Mouse (Mus musculus): ENCODE data around the gene Rora.
A peak's percentile ranks its signal among the peaks of the same experiment; 100 is the strongest.

Gene Rora

DNA sequence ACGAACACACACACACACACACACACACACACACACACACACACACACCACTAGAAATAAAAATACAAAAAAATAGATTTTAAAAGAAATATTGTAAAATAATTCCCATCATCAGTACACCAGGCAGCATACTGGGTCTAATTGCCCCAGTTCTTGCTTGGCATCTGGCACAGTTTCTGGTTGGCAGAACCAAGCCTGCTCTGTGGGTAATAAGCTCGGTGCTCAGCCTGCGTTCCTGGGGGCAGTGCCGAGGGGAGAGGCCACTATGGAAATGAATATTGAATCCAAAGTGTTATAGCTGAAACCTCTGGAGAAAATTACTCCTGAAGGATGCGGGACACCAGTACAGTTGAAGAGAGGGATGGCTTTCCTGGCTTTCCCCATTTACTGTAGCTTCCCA lies 310.3 kb downstream of the Rora start:
- DNase-seq: no peak

DNA sequence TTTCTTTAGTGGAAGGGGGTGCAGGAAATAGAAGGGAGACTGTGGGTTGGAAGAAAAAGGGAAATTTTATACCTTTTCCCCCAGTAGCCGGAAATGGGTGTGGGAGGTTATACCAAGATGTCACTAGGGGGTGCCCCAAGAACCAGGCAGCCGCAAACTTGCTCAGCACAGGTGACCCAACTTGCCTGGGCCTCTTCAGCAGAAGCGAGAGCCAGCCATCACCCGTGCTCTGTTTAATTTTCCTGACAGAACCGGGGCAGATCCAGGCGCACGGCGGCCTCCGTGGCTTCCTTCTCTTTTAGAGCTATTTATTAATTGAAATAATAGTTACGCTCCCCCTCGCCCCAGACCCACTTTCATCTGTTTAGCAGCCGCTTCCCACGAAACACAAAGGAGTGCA lies 313.0 kb downstream of the Rora start:
- peak; percentile 58 to 70 for DNase-seq

- no peak for DNase-seq
Measured at GRCm38 (mm10) chr9:68970074-68970473, 316.5 kb downstream of the Rora start.

- DNase-seq: no peak
Measured at GRCm38 (mm10) chr9:68972277-68972676, 318.7 kb downstream of the Rora start.

DNA sequence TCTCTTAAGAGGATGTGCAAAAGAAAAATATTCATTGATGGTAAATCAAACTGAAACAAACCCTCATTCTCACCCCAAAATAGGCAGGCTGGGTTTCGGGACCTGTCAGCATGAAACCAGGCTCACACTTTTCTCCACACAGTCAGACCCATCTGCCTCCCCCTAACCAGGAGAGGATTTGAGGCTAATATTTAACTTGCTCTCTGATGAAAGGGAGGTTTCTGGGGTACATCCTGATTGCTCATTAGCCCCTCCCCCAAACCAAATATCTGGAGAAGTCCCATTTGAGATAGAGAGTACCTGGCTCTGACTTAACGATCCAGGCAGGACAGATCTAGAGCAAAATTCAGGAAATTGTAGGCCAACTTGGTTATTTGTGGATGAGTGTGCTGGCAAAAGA lies 320.9 kb downstream of the Rora start:
- DNase-seq: no peak

GRCm38 (mm10) chr9:68976136-68976535 lies 322.6 kb downstream of the Rora start:
- DNase-seq: no peak

DNA sequence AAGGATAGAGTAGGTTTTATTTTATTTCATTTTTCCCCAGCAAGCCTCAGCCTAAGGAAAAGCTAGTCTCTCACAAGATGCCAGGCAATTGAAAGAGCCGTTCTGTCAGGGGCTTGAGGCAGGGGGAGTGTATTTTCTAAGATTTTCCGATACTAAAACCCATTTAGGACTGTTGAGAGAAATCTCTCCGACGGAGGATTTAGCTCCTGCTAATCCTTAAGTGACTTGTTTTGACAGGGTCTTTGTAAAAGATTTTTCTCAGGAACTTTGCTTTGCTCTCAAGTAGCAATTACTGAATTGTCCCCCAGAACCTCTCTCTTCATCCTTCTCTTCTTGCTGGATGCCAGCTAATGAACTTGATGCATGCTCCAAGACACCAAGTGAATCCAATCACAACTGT lies 323.3 kb downstream of the Rora start:
- no peak for DNase-seq

DNA sequence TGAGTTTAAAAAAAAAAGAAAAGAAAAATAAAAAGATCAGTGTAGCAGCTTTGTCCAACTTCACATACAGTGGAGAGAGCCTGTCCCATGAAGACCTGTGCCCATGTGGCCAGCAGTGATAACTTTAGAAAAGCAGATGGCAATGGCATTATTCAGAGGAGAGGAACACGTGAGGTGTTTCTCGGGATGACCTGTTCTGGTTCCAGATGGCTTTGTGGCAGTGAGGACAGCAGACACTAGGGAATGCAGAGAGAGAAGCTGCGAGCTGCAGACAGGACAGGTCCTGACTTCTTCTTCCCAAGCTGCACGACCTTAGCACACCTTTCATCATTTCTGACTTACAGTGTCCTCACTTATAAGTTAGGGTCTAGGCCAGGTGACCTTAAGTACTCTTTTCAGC lies 325.1 kb downstream of the Rora start:
- DNase-seq: no peak

GRCm38 (mm10) chr9:68980041-68980440 lies 326.5 kb downstream of the Rora start:
- no peak for DNase-seq

GRCm38 (mm10) chr9:68985046-68985445 lies 331.5 kb downstream of the Rora start:
- no peak for DNase-seq

- DNase-seq: no peak
Measured at GRCm38 (mm10) chr9:68985796-68986195, 332.2 kb downstream of the Rora start.

DNA sequence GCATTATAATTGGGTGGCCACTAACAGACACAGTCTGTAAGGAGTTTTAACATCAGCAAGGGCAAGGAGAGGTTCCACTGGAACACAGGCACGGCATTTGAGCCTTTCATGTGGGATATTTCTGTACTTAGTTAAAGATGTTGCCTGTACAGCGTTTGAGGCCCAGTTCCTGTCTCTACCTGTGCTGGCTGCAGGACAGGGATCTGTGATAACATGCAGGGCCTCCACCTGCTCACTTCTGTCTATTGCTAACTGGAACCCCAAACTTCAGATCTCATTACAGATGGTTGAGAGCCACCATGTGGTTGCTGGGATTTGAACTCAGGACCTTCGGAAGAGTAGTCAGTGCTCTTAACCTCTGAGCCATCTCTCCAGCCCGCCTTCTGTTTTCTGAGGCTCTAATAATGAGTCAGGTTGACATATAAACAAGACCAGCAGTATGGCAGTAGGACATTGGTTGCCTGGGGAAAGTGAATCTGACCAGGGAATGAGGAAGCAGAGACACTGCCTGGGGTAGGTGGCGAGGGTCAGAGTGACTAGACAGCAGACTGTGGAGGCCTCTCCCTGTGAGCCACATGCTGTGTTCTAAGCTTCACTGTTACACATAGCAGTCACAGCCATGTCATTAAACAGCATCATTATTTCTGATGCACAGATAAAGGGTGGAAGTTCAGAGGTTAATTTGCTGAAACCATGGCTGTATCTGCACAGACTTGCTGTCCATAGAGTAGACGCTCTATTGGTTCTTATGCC lies 333.9 kb downstream of the Rora start:
- DNase-seq: no peak

DNA sequence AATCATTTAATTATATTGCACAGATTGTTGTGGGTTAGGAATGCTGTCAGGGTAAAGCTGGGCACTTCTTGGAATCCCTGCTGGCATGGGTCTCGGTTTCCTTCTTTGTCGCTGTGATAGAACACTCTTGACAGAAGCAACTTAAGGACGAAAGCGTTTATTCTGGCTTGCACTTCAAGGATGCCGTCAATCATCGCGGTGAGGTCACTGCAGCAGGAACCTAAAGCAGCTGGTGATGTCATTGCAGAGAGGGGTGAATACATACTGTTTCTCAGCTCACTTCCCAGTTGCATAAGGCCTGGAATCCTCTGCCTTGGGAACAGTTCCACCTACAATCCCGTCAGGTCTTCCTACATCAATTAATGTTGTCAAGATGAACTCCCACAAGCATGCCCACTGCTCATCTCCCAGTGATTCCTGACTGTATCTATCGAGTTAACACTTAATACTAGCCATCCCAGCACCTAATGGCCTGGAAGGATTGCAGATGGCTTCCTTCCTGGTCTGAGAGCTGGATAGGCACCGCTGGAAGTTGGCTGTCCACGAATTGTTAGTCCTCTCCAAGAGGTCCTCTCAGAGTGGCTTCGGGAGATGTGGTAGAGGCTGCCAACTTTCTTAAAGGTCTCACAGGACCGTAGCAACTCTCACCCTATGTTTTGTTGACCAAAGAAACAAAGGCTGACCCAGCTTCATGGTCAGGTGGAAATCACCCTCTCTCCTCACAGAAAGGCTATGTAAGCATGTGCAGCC lies 334.8 kb downstream of the Rora start:
- no peak for DNase-seq

GRCm38 (mm10) chr9:68989885-68990449 lies 336.4 kb downstream of the Rora start:
- no peak for DNase-seq

DNA sequence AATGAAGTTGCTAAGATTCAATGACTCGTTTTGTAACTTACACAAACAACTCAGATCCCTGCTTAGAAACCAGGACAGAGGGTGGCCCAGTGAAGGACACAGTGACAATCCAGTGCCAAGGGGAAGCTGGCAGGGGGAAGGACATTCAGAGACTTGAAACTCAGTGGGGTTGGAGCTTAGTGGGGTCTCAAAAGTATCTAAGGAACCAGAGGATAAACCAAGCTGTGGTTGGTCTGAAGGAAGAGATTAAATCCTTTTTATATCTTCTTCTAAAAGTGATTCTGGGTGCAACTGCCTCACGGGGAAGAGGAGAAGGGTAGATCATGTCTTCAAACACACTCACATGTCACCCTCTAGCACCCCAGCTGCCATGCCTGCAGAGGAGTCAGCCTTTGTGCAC lies 340.3 kb downstream of the Rora start:
- DNase-seq: no peak

GRCm38 (mm10) chr9:68998961-68999360 lies 345.4 kb downstream of the Rora start:
- DNase-seq: no peak

DNA sequence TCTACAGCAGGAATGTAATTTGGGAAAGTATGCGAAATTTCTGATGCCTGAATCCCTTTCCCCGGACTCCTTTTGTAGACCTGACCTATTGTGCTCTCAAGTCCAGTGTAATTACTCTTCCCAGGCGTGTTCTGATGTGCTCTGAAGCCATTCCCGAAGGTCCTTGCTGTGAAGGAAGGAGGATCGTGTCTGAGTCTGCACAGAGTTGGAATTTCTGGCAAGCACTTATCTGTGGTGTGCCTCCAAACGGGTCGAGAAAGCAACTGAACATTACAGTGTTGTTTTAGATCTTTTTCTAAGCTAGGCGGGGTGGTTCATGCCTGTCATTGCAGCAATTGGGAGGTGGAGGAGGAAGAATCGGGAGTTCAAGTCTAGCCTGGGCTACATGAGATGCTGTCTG lies 350.9 kb downstream of the Rora start:
- no peak for DNase-seq

- no peak for DNase-seq
Measured at GRCm38 (mm10) chr9:69006666-69007065, 353.1 kb downstream of the Rora start.

DNA sequence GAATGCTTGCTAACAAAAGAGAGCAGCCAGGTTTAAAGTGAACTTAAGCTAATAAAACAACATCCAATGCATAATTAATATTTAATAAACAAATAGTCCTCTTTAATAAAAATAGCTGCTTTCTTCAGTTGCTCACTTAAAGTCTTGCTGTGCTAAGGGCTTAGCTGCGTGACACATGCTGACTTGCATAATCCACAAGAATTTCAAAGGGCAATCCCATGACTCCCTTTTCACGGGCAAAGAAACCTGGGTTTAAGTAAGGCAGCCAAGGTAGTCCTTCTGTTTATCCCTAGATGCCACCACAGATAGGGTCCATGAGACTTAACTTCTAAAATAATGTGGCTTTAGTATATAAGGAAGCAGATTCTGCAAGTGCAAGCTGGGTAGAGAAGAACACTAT lies 355.1 kb downstream of the Rora start:
- no peak for DNase-seq

GRCm38 (mm10) chr9:69010886-69011285 lies 357.3 kb downstream of the Rora start:
- no peak for DNase-seq

- DNase-seq: no peak
Measured at GRCm38 (mm10) chr9:69013186-69013715, 359.7 kb downstream of the Rora start.

DNA sequence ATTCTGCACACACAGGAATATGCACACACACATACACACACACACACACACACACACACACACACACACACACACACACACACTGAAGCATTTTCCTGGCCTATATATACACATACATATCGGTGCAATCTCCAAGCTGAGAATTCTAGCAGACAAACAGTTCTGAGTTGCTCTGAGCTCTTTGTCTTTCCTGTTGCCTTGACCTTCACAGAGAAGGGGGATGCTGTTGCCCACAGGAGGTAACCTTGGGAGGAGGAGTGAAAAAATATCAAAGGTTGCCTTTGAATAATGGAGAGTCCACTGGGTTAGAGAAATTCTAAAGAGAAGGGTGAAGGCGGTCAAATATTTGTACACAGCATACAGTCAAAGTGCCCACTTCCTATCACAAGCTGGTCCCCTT lies 360.6 kb downstream of the Rora start:
- no peak for DNase-seq

DNA sequence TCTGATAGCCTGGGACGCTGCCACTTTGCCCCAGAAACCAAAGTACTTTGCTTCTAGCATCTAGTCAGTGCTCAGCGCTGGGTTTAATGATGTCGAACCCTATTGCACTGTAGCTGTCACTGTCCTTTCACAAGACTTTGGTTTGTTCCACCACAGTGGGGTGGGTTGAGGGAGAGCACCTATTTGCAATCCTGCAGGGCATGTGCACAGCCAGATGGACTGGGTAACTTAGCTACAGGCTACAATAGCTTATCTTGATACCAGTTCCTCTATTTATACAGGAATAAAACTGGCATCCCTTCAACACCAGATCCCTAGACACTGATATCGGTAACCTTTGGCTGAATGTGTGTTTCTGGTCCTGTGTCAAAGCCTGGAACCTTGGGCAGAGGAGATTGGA lies 366.8 kb downstream of the Rora start:
- DNase-seq: no peak

DNA sequence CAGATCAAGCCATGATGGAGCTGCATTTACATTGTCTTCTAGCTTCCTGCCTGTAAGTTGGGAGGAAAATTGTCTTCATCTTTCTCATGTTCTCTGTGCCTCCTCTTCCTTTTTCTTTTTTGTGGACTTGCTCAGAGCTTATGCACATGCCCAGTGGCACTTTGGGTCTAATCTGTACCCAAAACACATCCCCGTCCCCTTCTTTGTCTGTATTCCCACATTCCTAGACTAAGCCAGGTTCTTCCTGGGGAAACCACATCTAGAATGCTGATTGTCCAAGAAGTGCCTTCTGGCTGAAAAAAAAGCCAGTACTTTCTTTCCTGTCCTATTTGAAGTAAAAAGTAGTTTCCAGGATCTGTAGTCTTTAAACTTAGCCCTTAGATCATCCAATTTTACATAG lies 367.9 kb downstream of the Rora start:
- no peak for DNase-seq

Measured in thymus, postnatal 36 days (tissue).